Mouse (Mus musculus) lung, embryonic 15.5 days (tissue): Measurements from ENCODE around the gene Metrnl. TPM values are rescaled to one million over a fixed set of nuclear protein-coding genes. Genes with fewer than 3 reads are reported as not detected.

ENCODE experiments used
- ATAC-seq: fragments of 200-750 bp; cut with Nextera tagmentation; 2 replicates; pipeline ENCODE4 v1.8.0; 2017; ENCODE audit warnings: moderate number of reproducible peaks, borderline replicate concordance; ENCODE audit not compliant: low FRiP score, low TSS enrichment; ENCODE audit errors: extremely low read depth
- H3K27ac ChIP-seq: fragments of 300-500 bp; sonication (generic); 2 replicates; pipeline ENCODE4 v1.5.1; 2015; ENCODE audit warnings: moderate library complexity, mild to moderate bottlenecking, inconsistent platforms
- H3K27me3 ChIP-seq: fragments of 300-500 bp; sonication (generic); 2 replicates; pipeline ENCODE4 v1.6.1; 2015; ENCODE audit warnings: inconsistent platforms
- H3K36me3 ChIP-seq: fragments of 300-500 bp; sonication (generic); 2 replicates; pipeline ENCODE4 v1.6.1; 2015; ENCODE audit warnings: inconsistent platforms
- H3K4me1 ChIP-seq: fragments of 300-500 bp; sonication (generic); 2 replicates; pipeline ENCODE4 v1.6.1; 2015; ENCODE audit warnings: inconsistent platforms
- H3K4me2 ChIP-seq: fragments of 300-500 bp; sonication (generic); 2 replicates; pipeline ENCODE4 v1.6.1; 2015; ENCODE audit warnings: inconsistent platforms, mild to moderate bottlenecking, moderate library complexity
- H3K4me3 ChIP-seq: fragments of 300-500 bp; sonication (generic); 2 replicates; pipeline ENCODE4 v1.5.1; 2015; ENCODE audit warnings: mild to moderate bottlenecking, inconsistent platforms
- H3K9ac ChIP-seq: fragments of 300-500 bp; sonication (generic); 2 replicates; pipeline ENCODE4 v1.6.1; 2015; ENCODE audit warnings: inconsistent platforms
- H3K9me3 ChIP-seq: fragments of 300-500 bp; sonication (generic); 2 replicates; pipeline ENCODE4 v1.6.1; 2016; ENCODE audit warnings: inconsistent platforms
- WGBS: fragments of 180-500 bp; shearing (Covaris S2); methylation state at CpG from one replicate; pipeline ENCODE4 v1.1.7; 2015; 5-methylcytosine and 5-hydroxymethylcytosine counted together
- polyA plus RNA-seq: library from polyadenylated mRNA; unstranded; fragments of >200 nt; fragmentation: Nextera tagmentation; extraction: Ambion mirVana; gene quantifications from 2 replicates; pipeline ENCODE4 v1.2.1, GENCODE M21; 2015

The Metrnl gene
- polyA plus RNA-seq, 1 experiment from 2014 or later: 28.2 TPM

DNA sequence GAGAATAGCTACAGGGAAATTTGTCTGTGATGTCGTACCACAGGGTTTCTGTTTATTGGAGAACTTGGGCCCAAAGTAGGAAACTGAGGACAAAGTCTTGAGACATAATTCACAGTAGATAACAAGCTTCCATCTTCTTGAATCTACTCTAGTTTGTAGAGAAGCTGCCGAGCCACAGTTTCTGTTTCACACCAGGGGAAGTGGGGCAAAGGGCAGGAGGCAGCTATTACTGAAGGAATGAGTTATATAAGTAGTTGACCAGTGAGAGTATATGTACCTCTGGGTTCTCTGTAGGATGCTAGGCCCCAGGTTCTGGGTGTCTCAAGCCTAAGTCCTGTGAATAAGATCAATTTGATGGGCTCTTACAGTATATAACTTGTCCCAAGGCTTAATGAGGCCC is 12.2 kb downstream of the Metrnl start:
- Histone ChIP-seq H3K9me3 (no peaks in the 10 kb centered on the region), H3K4me2 (no peak overlapping the region), H3K9ac (no peak overlapping the region), H3K27ac (peak overlapping the region; percentile 69; the same call in 1 of the 2 replicates), H3K4me3 (no peak overlapping the region), H3K4me1 (peaks cover 33% of the 10 kb centered on the region), H3K27me3 (no peaks in the 10 kb centered on the region), H3K36me3 (0 out of 2 replicates have a peak, but pooled peaks cover 4% of the 10 kb centered on the region)
- no peak for ATAC-seq
- WGBS: 90% methylated on average over 2 of the region's 2 CpGs

DNA sequence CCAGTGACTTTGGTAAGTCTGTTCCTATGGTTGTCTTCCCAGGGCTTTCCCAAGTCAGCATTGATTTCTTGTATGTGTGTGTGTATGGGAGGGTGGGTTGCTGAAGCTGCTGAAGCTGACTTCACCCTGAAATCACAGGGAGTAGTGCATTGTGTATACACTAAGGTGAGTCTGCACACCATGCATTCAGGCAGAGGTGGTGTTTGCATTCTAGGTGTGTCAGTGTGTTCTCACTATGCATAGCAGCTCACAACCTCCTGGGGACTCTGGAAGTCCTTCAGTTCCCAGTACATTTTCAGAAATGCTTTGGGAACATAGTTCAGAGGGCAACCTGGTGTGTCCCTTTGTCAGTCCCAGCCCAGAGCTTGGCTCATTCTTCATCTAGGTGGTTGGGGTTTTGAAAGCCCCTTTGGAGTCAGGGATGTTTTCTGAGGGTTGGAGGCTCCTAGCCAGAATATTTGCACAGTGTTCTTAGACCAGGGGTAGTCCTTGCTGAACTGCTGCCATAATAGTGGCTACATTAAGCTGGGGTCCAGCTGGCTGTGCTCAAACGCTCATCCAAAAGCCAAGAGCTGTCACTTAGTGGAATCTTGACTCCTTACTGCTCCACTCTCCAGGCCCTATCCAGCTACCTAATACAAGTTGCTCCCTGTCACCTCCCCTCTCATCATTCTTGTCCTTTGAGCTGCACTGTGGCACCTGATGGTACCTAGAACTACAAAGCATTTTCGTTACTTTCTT is 13.6 kb downstream of the Metrnl start:
- H3K27me3 ChIP-seq: no peaks in the 10 kb centered on the region
- no peak for ATAC-seq
- no peak overlapping the region for H3K4me2 ChIP-seq
- no peaks in the 10 kb centered on the region for H3K9me3 ChIP-seq
- no peak overlapping the region for H3K27ac ChIP-seq
- no peak overlapping the region for H3K4me3 ChIP-seq
- peaks cover 33% of the 10 kb centered on the region for H3K4me1 ChIP-seq
- 61% methylated on average over 2 of the region's 2 CpGs for WGBS
- no peak overlapping the region for H3K9ac ChIP-seq
- 0 out of 2 replicates have a peak, but pooled peaks cover 4% of the 10 kb centered on the region for H3K36me3 ChIP-seq

DNA sequence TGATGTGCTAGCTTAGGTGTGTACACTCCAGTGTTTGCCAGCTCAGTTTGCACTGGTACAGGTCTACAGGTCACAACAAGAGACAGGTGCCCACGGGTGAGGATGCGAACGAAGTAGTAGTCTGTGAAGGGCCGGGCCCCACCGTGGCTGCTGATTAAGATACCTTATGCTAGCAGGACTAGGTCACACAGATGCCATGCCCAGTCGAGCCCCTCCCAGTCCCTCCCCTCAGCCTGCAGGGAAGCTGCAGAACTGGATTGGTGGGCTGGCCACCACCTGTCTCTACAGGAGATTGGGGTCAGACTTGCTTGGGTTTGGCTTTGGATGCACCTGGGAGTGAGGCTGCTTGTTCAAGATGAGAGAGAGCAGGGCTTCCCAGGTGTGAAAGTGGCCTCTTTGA is 16.4 kb downstream of the Metrnl start:
- Histone ChIP-seq H3K4me1 (peaks cover 23% of the 10 kb centered on the region), H3K9me3 (no peaks in the 10 kb centered on the region), H3K4me2 (no peak overlapping the region), H3K9ac (no peak overlapping the region), H3K27me3 (no peaks in the 10 kb centered on the region), H3K27ac (peak overlapping the region; percentile 37; the same call in 1 of the 2 replicates), H3K36me3 (0 out of 2 replicates have a peak, but pooled peaks cover 4% of the 10 kb centered on the region), H3K4me3 (no peak overlapping the region)
- 31% methylated on average over 6 of the region's 6 CpGs for WGBS
- ATAC-seq: peak; percentile 41; the same call in 1 of the 2 replicates

DNA sequence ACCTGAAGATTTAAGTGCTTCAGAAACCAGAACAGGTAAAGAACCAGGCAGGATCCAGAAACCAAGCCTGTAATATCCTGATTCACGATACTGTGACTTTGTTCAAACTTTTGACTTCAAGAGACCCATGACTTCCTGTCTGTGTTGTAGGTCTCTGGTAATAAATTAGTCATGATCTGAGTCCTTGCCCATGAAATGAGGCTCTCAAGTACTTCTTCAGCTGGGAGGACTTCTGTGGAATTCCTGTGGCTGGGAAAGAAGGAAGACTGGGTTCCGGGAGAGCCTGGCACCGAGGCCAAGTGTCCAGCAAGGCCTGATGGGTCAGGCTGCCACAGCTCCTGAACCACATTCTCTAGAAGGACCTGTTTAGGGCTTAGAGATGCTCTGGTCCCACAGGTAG is 19.4 kb downstream of the Metrnl start:
- WGBS: 65% methylated on average over 3 of the region's 3 CpGs
- no peaks in the 10 kb centered on the region for H3K9me3 ChIP-seq
- no peak overlapping the region for H3K4me2 ChIP-seq
- H3K4me3 ChIP-seq: no peak overlapping the region
- no peak for ATAC-seq
- no peaks in the 10 kb centered on the region for H3K27me3 ChIP-seq
- no peak overlapping the region for H3K9ac ChIP-seq
- H3K4me1 ChIP-seq: 0 out of 2 replicates have a peak, but pooled peaks cover 6% of the 10 kb centered on the region
- 0 out of 2 replicates have a peak, but pooled peaks cover 2% of the 10 kb centered on the region for H3K36me3 ChIP-seq
- no peak overlapping the region for H3K27ac ChIP-seq

DNA sequence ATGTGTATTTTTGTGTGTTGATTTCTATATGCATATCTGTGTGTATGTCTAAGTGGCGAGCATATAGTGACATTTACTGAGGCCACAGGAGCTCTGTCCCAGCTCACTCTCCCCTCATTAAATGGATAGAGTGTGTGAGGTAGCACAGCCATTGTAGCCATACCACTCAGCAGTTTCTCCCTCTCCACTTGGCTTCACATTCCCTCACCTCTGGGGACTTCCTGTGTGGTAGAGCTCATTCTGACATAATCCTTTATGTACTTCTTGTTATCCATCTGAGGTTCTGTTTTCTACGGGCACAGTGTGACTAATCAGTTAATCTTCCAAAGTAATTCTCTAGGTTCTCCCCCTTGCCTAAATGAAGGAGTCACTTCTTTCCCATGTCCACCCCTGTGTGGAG is 21.1 kb downstream of the Metrnl start:
- Histone ChIP-seq H3K4me3 (no peak overlapping the region), H3K4me1 (0 out of 2 replicates have a peak, but pooled peaks cover 6% of the 10 kb centered on the region), H3K27ac (no peak overlapping the region), H3K9me3 (no peaks in the 10 kb centered on the region), H3K27me3 (no peaks in the 10 kb centered on the region), H3K4me2 (no peak overlapping the region), H3K36me3 (no peaks in the 10 kb centered on the region), H3K9ac (no peak overlapping the region)
- WGBS: 83% methylated on average over 2 of the region's 2 CpGs
- ATAC-seq: no peak

DNA sequence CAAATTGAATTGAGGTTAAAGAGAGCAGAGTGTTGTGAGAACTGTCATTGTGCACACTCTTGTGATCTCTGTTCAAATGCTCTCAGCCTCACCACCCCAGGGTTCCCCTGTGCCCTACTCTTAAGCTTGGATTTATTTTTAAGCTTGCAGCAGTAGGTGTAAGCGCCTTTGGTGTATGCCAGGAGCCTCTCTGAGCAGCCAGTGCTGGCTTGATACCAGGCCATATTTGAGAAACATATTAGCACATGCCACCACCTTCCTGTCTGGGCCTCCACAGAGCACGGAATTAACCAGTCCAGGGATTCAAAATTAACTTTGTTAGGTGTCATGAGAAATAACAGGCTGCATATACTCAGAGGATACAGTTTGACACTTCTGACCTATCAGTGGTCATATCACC is 25.3 kb downstream of the Metrnl start:
- H3K4me1 ChIP-seq: no peaks in the 10 kb centered on the region
- H3K4me3 ChIP-seq: no peak overlapping the region
- ATAC-seq: no peak
- H3K9me3 ChIP-seq: no peaks in the 10 kb centered on the region
- WGBS: 77% methylated on average over 2 of the region's 2 CpGs
- no peak overlapping the region for H3K4me2 ChIP-seq
- H3K27me3 ChIP-seq: no peaks in the 10 kb centered on the region
- H3K27ac ChIP-seq: no peak overlapping the region
- no peaks in the 10 kb centered on the region for H3K36me3 ChIP-seq
- no peak overlapping the region for H3K9ac ChIP-seq

DNA sequence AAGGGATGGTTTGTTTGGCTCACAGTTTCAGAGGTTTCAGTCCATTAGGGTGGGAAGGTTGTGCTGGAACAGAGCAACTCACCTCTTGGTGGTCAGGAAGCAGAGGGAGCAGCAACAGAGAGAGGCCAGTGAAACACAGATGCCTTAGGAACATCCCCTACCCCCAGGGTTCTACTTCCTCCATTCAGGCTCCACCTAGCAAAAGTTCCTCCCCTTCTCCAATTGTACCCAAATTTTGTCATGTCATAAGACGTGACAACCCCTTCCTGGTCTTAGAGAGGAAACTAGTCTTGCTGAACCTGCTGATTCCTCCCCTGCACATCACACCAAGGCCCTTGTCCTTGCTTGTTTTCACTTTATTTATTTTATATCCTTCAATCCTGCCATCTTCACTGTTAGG is 32.8 kb downstream of the Metrnl start:
- no peaks in the 10 kb centered on the region for H3K9me3 ChIP-seq
- H3K4me3 ChIP-seq: no peak overlapping the region
- no peak for ATAC-seq
- no peak overlapping the region for H3K4me2 ChIP-seq
- H3K27me3 ChIP-seq: no peaks in the 10 kb centered on the region
- no peaks in the 10 kb centered on the region for H3K4me1 ChIP-seq
- no peak overlapping the region for H3K27ac ChIP-seq
- H3K36me3 ChIP-seq: no peaks in the 10 kb centered on the region
- H3K9ac ChIP-seq: no peak overlapping the region
- WGBS: 55% methylated on average over 1 of the region's 1 CpGs

DNA sequence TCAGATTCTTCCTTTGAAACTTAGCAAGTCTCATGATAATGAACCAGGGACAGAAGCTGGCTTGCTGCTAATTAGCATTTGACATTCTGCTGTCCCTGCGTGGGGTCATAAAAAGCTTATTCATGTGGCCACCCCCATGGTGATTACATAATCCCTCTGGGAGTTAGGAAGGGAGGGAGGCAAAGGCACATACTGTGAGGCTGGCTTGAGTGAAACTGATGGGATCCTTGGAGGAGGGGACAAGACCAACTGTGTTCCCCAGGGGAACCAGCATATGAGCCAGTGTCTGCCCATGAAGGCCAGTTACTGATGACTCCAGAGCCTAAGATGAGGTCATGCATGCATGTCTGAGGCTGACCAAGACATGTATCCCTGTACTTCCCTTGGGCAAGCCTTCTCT is 33.5 kb downstream of the Metrnl start:
- Histone ChIP-seq H3K4me3 (no peak overlapping the region), H3K9ac (no peak overlapping the region), H3K4me2 (no peak overlapping the region), H3K4me1 (no peaks in the 10 kb centered on the region), H3K36me3 (no peaks in the 10 kb centered on the region), H3K9me3 (no peaks in the 10 kb centered on the region), H3K27me3 (no peaks in the 10 kb centered on the region), H3K27ac (no peak overlapping the region)
- no peak for ATAC-seq
- WGBS: 25% methylated on average over 1 of the region's 1 CpGs

DNA sequence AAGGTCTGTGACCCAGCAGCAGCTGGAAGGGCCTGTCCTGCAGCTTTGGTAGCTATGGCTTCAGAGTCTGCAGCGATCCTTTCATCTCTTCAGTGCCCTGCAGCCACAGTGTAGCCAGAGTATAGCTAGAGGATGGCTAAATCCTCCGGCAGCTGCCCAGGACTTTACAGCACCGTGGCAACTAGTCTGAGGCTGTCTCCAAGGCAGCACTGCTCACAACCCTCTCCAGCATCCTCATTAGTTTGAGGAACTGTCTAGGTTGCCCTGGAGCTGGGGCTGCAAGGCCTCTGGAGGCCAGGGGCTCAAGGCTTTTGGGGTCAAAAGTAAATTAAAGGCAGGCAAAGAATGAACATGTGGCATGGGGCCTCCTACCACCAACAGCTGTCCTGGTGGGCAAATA is 37.3 kb downstream of the Metrnl start:
- H3K27me3 ChIP-seq: no peaks in the 10 kb centered on the region
- no peak overlapping the region for H3K4me2 ChIP-seq
- WGBS: 49% methylated on average over 3 of the region's 3 CpGs
- no peak overlapping the region for H3K4me3 ChIP-seq
- ATAC-seq: no peak
- peaks cover 13% of the 10 kb centered on the region for H3K4me1 ChIP-seq
- no peak overlapping the region for H3K27ac ChIP-seq
- H3K9me3 ChIP-seq: no peaks in the 10 kb centered on the region
- no peaks in the 10 kb centered on the region for H3K36me3 ChIP-seq
- H3K9ac ChIP-seq: no peak overlapping the region

DNA sequence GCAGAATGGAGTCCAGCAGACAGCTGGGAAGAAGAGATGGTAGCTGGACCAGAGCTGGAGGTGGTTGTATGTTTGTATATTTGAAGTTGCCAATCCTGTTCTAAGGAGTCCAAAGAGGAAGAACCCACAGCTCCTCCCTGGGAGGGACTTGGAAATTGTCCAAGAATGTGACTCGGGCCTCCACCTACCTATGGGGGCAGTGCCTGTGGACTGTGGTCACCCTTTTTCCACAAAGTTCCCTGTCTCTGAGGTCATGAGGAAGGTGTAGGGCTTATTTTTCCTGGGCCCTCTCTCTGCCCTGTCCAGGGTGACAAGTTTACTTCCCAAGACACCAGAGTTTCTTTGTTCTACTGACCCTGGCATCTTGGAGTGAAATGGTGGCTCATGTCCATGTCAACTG is 39.6 kb downstream of the Metrnl start:
- H3K9me3 ChIP-seq: no peaks in the 10 kb centered on the region
- H3K4me2 ChIP-seq: no peak overlapping the region
- no peak overlapping the region for H3K9ac ChIP-seq
- no peaks in the 10 kb centered on the region for H3K27me3 ChIP-seq
- no peak overlapping the region for H3K4me3 ChIP-seq
- H3K36me3 ChIP-seq: no peaks in the 10 kb centered on the region
- no peak overlapping the region for H3K27ac ChIP-seq
- peak; percentile 62; the same call in 1 of the 2 replicates for ATAC-seq
- 13% methylated on average over 1 of the region's 1 CpGs for WGBS
- peaks cover 13% of the 10 kb centered on the region for H3K4me1 ChIP-seq

DNA sequence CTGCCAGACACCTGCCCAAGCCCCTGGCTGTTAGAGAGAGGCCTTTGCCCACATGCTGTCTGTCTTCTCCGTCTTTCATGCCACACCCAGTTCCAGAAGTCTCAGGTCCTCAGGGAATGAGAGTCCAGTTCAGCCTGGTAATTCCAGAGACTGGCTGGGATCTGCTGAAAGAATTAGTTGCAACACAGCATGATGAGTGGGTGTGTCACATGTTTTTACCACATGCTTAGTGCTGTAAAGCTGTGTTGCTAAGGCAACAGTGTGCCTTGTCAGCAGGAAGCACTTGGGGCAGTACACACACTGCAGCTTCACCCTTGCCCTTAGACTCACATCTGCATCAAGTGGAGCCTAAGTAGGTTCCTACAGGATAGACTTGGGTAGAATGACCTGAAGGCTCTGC is 40.1 kb downstream of the Metrnl start:
- no peak overlapping the region for H3K27ac ChIP-seq
- ATAC-seq: peak; percentile 52; the same call in 1 of the 2 replicates

DNA sequence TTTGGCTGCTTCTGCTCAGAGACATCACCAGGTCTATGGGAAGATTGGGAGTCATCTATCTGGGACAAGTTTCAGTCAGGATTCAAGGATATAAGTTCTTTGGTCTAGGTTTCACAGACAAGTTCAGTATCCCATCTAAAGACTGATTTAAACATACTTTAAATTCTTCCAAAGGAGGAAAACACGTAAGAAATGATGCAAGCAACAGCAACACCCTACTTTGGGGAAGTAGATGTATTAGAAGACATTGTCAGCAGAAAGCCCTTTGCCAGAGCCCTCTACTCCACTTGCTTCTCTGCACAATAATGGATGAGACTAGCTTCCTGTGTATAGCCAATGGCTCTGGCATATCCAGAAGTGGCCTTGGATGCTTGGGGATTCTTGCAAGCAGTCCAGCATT is 41.8 kb downstream of the Metrnl start:
- ATAC-seq: no peak
- Histone ChIP-seq H3K27me3 (no peaks in the 10 kb centered on the region), H3K9ac (no peak overlapping the region), H3K9me3 (no peaks in the 10 kb centered on the region), H3K4me3 (no peak overlapping the region), H3K27ac (no peak overlapping the region), H3K36me3 (no peaks in the 10 kb centered on the region), H3K4me1 (peaks cover 13% of the 10 kb centered on the region), H3K4me2 (no peak overlapping the region)
- WGBS: 69% methylated on average over 1 of the region's 1 CpGs

More for the DNA sequence above, 40.1 kb downstream of the Metrnl start:
- peaks cover 13% of the 10 kb centered on the region for H3K4me1 ChIP-seq
- H3K27me3 ChIP-seq: no peaks in the 10 kb centered on the region
- no peaks in the 10 kb centered on the region for H3K9me3 ChIP-seq
- H3K4me2 ChIP-seq: no peak overlapping the region
- no peaks in the 10 kb centered on the region for H3K36me3 ChIP-seq
- WGBS: 50% methylated on average over 1 of the region's 1 CpGs
- H3K4me3 ChIP-seq: no peak overlapping the region
- no peak overlapping the region for H3K9ac ChIP-seq
